Mouse (Mus musculus): Measurements from ENCODE around the gene Tbc1d13.

GRCm38 (mm10) chr2:30119641-30120051, 13.9 kb upstream of the Tbc1d13 start:
- no peak for TF ChIP-seq POLR2A (IDR thresholded peaks at IDR 0.05; ENCODE audit: insufficient read depth, low read depth, low read length)
- no peak for TF ChIP-seq CTCF (IDR thresholded peaks at IDR 0.05; ENCODE audit: insufficient read depth, low read depth, low read length)

All from olfactory bulb, adult 2 months (tissue).